Mouse (Mus musculus): ENCODE results near the gene Tns3. TPM values are rescaled to one million over a fixed set of nuclear protein-coding genes. Genes with fewer than 3 reads are reported as not detected.

Gene Tns3
- polyA plus RNA-seq, 1 experiment: 45.7 TPM

DNA sequence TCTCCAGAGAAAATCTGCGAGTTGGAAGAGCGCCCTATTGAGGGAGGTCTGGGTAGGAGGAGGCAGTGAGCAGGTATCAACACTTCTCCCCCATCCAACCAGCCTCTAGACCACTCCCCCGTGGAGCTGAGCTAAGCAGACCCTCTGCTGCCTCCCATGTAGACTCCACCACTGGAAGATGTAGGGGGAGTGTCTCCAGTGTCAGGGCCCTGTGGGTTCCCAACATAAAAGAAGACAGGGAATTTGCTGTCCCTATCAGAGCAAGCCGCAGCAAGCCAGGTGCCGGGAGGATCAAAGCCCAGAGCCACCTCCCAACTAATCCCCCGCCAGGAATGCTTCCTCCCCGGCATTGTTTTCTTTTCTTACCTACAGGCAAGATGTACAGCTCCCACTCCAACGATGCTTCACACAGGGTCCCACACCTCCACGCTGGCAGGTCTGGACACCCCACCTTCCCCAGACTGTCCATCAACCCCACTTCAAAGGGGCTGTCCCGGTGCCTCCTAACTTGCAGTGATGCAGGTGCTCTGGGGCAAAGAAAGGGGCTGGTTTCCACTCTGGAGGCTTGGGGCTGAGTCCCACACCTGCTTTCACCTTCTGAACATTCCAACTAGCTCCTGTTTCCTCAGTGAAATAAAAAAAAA lies 22.6 kb downstream of the Tns3 start:
- Histone ChIP-seq H3K9ac (ENCODE audit: low read depth, poor library complexity, severe bottlenecking) (no peak overlapping the region), H3K4me1 (ENCODE audit: control insufficient read depth, insufficient read depth, low read length) (peaks cover 23% of the 10 kb centered on the region), H3K36me3 (ENCODE audit: control insufficient read depth, insufficient read depth, low read length, poor library complexity, severe bottlenecking) (no peaks in the 10 kb centered on the region), H3K27me3 (ENCODE audit: control insufficient read depth, insufficient read depth, low read length, poor library complexity, severe bottlenecking) (no peaks in the 10 kb centered on the region), H3K27ac (ENCODE audit: insufficient read depth, low read length) (no peak overlapping the region), H3K4me3 (ENCODE audit: low read depth, low read length) (no peak overlapping the region), H3K9me3 (replicated peaks; ENCODE audit: control insufficient read depth, insufficient read depth, low read length, poor library complexity, severe bottlenecking) (no peaks in the 10 kb centered on the region)
- TF ChIP-seq POLR2A (IDR thresholded peaks at IDR 0.05; ENCODE audit: insufficient read depth, low read length): no peak
- TF ChIP-seq EP300 (IDR thresholded peaks at IDR 0.05; ENCODE audit: insufficient read depth, low read depth, low read length): peak; percentile 51; the same call in 1 of the 2 replicates

DNA sequence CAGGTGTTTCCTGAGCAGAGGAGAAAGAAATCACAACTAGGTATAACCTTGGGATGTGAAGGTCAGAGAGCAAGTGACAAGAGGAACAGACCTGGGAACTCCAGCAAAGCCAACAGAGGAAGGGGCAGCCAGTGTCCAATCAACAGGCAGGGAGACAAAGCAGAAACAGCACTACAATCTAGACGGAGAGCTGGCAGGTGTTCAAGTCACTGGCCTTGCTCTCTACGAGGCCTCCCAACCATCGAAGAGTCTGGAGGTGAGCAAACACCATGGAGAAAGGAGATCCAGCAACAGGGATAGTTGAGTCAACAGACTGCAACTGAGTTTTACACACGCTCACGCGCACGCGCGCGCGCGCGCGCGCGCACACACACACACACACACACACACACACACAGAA lies 24.6 kb downstream of the Tns3 start:
- H3K27me3 ChIP-seq (ENCODE audit: control insufficient read depth, insufficient read depth, low read length, poor library complexity, severe bottlenecking): no peaks in the 10 kb centered on the region
- no peak for TF ChIP-seq CTCF (IDR thresholded peaks at IDR 0.05; ENCODE audit: low read depth, low read length)
- H3K9me3 ChIP-seq (replicated peaks; ENCODE audit: control insufficient read depth, insufficient read depth, low read length, poor library complexity, severe bottlenecking): no peaks in the 10 kb centered on the region
- H3K9ac ChIP-seq (ENCODE audit: low read depth, poor library complexity, severe bottlenecking): no peak overlapping the region
- H3K4me3 ChIP-seq (ENCODE audit: low read depth, low read length): no peak overlapping the region
- no peak overlapping the region for H3K27ac ChIP-seq (ENCODE audit: insufficient read depth, low read length)
- no peaks in the 10 kb centered on the region for H3K36me3 ChIP-seq (ENCODE audit: control insufficient read depth, insufficient read depth, low read length, poor library complexity, severe bottlenecking)
- peaks cover 29% of the 10 kb centered on the region for H3K4me1 ChIP-seq (ENCODE audit: control insufficient read depth, insufficient read depth, low read length)

DNA sequence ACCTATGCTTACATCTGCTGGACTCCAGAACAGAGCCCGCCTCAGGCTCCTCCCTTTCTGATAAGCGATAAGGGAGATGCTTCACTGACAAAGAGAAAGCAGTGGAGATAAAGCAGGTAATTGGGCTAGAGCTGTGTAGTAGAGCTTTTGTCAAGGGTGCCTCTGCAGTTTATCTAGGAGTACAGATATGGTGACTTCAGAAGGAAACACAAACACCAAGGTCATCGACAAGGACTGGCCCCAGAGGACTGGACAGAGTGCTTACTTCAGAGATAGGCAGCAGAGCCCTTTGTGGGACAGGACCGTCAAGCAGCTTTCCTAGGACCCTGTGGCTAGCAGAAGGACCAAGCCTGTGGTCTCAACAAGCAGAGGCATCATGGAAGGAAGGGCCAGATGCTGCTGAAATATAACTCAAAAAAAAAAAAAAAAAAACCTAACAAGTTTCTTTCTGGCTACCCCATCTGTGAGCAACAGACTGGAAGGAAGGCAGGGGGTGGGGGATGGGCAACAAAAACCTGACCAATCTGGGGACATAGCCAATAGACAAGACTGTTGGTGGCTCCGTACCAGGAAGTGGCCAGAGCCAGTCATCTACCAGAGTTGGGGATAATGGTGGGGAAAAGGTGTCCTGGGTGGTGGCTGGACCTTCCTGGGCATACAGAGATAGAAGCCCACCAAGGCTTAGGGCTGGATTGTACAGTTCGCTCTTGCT lies 25.2 kb downstream of the Tns3 start:
- H3K9ac ChIP-seq (ENCODE audit: low read depth, poor library complexity, severe bottlenecking): no peak overlapping the region
- H3K27ac ChIP-seq (ENCODE audit: insufficient read depth, low read length): no peak overlapping the region; the same call in 1 of the 2 replicates
- H3K27me3 ChIP-seq (ENCODE audit: control insufficient read depth, insufficient read depth, low read length, poor library complexity, severe bottlenecking): no peaks in the 10 kb centered on the region
- peaks cover 29% of the 10 kb centered on the region for H3K4me1 ChIP-seq (ENCODE audit: control insufficient read depth, insufficient read depth, low read length)
- H3K36me3 ChIP-seq (ENCODE audit: control insufficient read depth, insufficient read depth, low read length, poor library complexity, severe bottlenecking): no peaks in the 10 kb centered on the region
- no peaks in the 10 kb centered on the region for H3K9me3 ChIP-seq (replicated peaks; ENCODE audit: control insufficient read depth, insufficient read depth, low read length, poor library complexity, severe bottlenecking)
- TF ChIP-seq EP300 (IDR thresholded peaks at IDR 0.05; ENCODE audit: insufficient read depth, low read depth, low read length): no peak
- no peak for TF ChIP-seq POLR2A (IDR thresholded peaks at IDR 0.05; ENCODE audit: insufficient read depth, low read length)
- no peak for TF ChIP-seq CTCF (IDR thresholded peaks at IDR 0.05; ENCODE audit: low read depth, low read length)
- no peak overlapping the region for H3K4me3 ChIP-seq (ENCODE audit: low read depth, low read length)

DNA sequence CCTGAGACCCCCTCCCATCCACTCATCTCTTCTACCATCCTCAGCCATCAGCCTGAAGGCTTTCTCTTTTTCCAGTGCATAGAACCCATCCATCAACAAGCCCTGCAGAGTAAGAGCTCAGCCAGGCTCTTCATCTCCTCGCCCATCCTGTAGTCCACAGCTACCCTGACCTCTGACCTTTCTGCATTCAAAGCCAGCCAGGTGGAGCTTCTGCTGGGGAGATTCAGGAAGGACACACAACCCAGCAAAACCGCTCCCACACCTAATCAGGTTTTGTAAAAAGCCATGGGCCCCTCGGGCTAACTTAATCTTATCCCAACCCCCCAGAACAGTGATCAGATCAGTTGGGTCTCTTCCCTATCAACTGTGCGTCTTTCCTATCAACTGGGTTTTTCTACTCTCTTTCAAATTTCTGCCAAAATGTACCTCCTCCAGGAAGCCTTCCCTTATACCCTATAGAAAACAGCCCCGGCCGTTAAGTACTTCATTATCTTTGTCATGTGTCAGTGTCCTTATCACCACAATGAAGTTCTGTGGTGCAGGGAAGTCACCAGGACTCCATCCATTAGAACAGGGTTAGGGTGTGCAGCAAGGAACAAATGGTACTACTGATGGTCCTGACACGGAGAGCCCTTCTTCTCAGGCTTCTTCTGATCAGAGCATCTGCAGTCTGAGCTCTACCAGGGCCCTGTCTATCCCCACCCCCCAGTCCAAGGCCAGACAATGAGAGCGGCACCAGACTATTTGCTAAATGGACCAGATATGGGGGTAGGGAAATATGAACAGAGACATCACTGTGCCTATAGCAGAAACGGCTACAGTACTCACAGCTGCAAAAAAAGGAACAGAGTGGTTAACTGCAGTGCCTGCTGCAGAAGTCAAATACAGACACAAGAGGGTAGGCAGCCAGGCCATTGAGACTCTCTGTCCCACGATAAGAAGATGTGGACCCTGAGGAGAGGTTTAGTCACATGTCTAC lies 26.6 kb downstream of the Tns3 start:
- Histone ChIP-seq H3K4me3 (ENCODE audit: low read depth, low read length) (no peak overlapping the region), H3K27me3 (ENCODE audit: control insufficient read depth, insufficient read depth, low read length, poor library complexity, severe bottlenecking) (no peaks in the 10 kb centered on the region), H3K4me1 (ENCODE audit: control insufficient read depth, insufficient read depth, low read length) (peaks cover 29% of the 10 kb centered on the region), H3K9ac (ENCODE audit: low read depth, poor library complexity, severe bottlenecking) (no peak overlapping the region), H3K36me3 (ENCODE audit: control insufficient read depth, insufficient read depth, low read length, poor library complexity, severe bottlenecking) (no peaks in the 10 kb centered on the region), H3K27ac (ENCODE audit: insufficient read depth, low read length) (peak overlapping the region; percentile 23; the same call in 1 of the 2 replicates), H3K9me3 (replicated peaks; ENCODE audit: control insufficient read depth, insufficient read depth, low read length, poor library complexity, severe bottlenecking) (no peaks in the 10 kb centered on the region)
- no peak for TF ChIP-seq CTCF (IDR thresholded peaks at IDR 0.05; ENCODE audit: low read depth, low read length)
- no peak for TF ChIP-seq EP300 (IDR thresholded peaks at IDR 0.05; ENCODE audit: insufficient read depth, low read depth, low read length)
- no peak for TF ChIP-seq POLR2A (IDR thresholded peaks at IDR 0.05; ENCODE audit: insufficient read depth, low read length)

DNA sequence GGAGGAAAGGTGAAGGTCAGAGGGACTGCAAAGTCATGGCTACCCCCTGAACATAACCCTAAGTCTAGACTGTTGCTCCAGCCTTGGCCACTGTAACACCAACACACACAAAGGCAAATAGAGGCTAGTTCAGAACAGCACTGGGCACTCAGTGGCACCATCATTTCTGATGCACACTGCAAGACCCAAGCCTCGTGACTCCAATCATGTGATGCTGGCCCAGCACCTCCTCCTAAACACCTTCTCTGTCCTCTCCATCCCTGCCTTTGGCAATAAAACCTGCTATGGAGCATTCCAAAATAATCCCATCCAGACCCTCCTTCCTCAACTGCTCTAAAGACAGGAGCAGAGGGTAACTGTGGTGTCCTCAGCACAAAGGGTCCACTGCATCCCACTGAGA lies 27.7 kb downstream of the Tns3 start:
- Histone ChIP-seq H3K4me1 (ENCODE audit: control insufficient read depth, insufficient read depth, low read length) (peaks cover 24% of the 10 kb centered on the region), H3K9ac (ENCODE audit: low read depth, poor library complexity, severe bottlenecking) (no peak overlapping the region), H3K27ac (ENCODE audit: insufficient read depth, low read length) (peak overlapping the region; percentile 18), H3K9me3 (replicated peaks; ENCODE audit: control insufficient read depth, insufficient read depth, low read length, poor library complexity, severe bottlenecking) (no peaks in the 10 kb centered on the region), H3K27me3 (ENCODE audit: control insufficient read depth, insufficient read depth, low read length, poor library complexity, severe bottlenecking) (no peaks in the 10 kb centered on the region), H3K36me3 (ENCODE audit: control insufficient read depth, insufficient read depth, low read length, poor library complexity, severe bottlenecking) (no peaks in the 10 kb centered on the region), H3K4me3 (ENCODE audit: low read depth, low read length) (no peak overlapping the region)
- no peak for TF ChIP-seq CTCF (IDR thresholded peaks at IDR 0.05; ENCODE audit: low read depth, low read length)
- TF ChIP-seq EP300 (IDR thresholded peaks at IDR 0.05; ENCODE audit: insufficient read depth, low read depth, low read length): 0 out of 2 replicates have a peak, but pooled peaks have one; percentile 17
